Mouse (Mus musculus) liver, postnatal 0 days (tissue): ENCODE data around the gene Ifna12.

Experiments used
- CTCF ChIP-seq: sonication (generic); IDR thresholded peaks from 2 replicates; pipeline ENCODE4 v1.5.1; 2016; ENCODE audit warnings: antibody characterized with exemption, low read depth
- EP300 ChIP-seq: IDR thresholded peaks from 2 replicates; pipeline ENCODE4 v1.6.1; 2016; ENCODE audit warnings: antibody characterized with exemption, low read depth, mild to moderate bottlenecking

GRCm38 (mm10) chr4:88634311-88634710 lies 31.1 kb upstream of the Ifna12 start, which contains the start of gene C87499:
- no peak for TF ChIP-seq CTCF
- TF ChIP-seq EP300, result no peak
